Mouse (Mus musculus): ENCODE results near the gene B3galt2. TPM values are rescaled to one million over a fixed set of nuclear protein-coding genes. Genes with fewer than 3 reads are reported as not detected.

B3galt2 gene
- polyA plus RNA-seq (2015; fragmentation: Nextera tagmentation; extraction: Ambion mirVana) = 3.2 and 3.5 TPM in 2 replicates

- peak within 1 kb of the TSS; percentile 95 for H3K27ac ChIP-seq
Measured at GRCm38 (mm10) chr1:143640650-143641407, at the start of gene B3galt2. Gene B3galt2 (plus strand): TSS chr1:143640664.

DNA sequence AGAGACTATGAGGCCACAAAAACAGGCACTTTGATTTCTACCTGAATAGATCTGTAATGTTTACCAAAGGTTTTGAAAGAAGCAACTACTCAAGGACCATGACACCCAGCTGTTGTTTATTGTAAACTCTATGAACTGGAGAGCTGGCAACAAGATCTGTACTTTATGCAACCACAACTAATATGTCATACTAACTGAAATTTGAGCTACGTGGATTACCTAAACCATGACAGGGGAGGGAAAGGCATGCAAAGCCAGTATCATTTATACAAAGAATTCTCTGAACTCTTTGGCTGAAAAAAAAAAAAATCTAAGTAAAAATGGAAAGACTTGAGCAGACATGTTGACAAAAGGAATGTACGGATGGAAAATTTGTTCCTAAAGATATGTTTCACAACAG, 43.6 kb upstream of the B3galt2 start:
- no peak for ATAC-seq
- 92% methylated on average over 2 of the region's 2 CpGs for WGBS
- no peaks in the 10 kb centered on the region for H3K4me1 ChIP-seq

More at GRCm38 (mm10) chr1:143640650-143641407, at the start of gene B3galt2:
- Histone ChIP-seq H3K4me2 (peak within 1 kb of the TSS; percentile 61), H3K27me3 (no peaks in the 10 kb centered on the region), H3K9ac (peak within 1 kb of the TSS; percentile 70), H3K4me1 (peaks cover 13% of the 10 kb centered on the region), H3K9me3 (replicated peaks) (no peaks in the 10 kb centered on the region), H3K36me3 (ENCODE audit: poor library complexity, severe bottlenecking) (peaks cover under 1% of the 10 kb centered on the region; the same call in 1 of the 2 replicates), H3K4me3 (peak within 1 kb of the TSS; percentile 48)
- 19% methylated on average over 15 of the region's 15 CpGs for WGBS
- ATAC-seq = peak; percentile 95

DNA sequence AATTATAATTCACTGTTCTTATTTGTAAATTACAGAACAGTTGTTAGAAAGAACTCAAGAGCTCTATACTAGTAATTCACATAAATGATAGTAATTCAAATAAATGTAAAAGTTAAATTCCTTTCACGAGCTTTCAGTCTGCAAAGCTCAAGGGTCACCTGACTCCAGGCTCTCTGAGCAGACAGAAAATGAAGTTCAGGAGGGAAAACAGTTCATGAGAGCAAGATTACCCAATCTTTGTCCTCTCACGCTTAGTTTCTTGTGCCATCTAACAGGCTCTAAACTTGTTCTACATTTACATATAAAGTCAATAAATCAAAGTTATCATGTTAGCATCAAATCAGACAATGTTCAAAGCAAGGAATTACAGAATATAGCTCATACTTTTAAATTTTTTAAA, 31.6 kb upstream of the B3galt2 start:
- no peak overlapping the region for H3K9ac ChIP-seq
- no peak overlapping the region for H3K27ac ChIP-seq
- no peak overlapping the region for H3K4me2 ChIP-seq
- no peaks in the 10 kb centered on the region for H3K4me1 ChIP-seq
- 83% methylated on average over 2 of the region's 2 CpGs for WGBS
- H3K9me3 ChIP-seq (replicated peaks) = no peaks in the 10 kb centered on the region
- H3K27me3 ChIP-seq = no peaks in the 10 kb centered on the region
- no peak for ATAC-seq
- H3K4me3 ChIP-seq = no peak overlapping the region
- peaks cover 17% of the 10 kb centered on the region for H3K36me3 ChIP-seq (ENCODE audit: poor library complexity, severe bottlenecking)

More for the DNA sequence above, 43.6 kb upstream of the B3galt2 start:
- no peaks in the 10 kb centered on the region for H3K27me3 ChIP-seq
- no peak overlapping the region for H3K9ac ChIP-seq
- H3K36me3 ChIP-seq (ENCODE audit: poor library complexity, severe bottlenecking) = no peaks in the 10 kb centered on the region
- no peak overlapping the region for H3K27ac ChIP-seq
- H3K4me2 ChIP-seq = no peak overlapping the region
- no peaks in the 10 kb centered on the region for H3K9me3 ChIP-seq (replicated peaks)
- no peak overlapping the region for H3K4me3 ChIP-seq

GRCm38 (mm10) chr1:143612901-143613300, 27.6 kb upstream of the B3galt2 start:
- H3K4me2 ChIP-seq = no peak overlapping the region
- H3K9me3 ChIP-seq (replicated peaks) = no peaks in the 10 kb centered on the region
- H3K4me3 ChIP-seq = no peak overlapping the region
- 94% methylated on average over 2 of the region's 2 CpGs for WGBS
- peaks cover 30% of the 10 kb centered on the region for H3K36me3 ChIP-seq (ENCODE audit: poor library complexity, severe bottlenecking)
- no peaks in the 10 kb centered on the region for H3K4me1 ChIP-seq
- no peak for ATAC-seq
- H3K27ac ChIP-seq = no peak overlapping the region
- H3K9ac ChIP-seq = no peak overlapping the region
- H3K27me3 ChIP-seq = no peaks in the 10 kb centered on the region

DNA sequence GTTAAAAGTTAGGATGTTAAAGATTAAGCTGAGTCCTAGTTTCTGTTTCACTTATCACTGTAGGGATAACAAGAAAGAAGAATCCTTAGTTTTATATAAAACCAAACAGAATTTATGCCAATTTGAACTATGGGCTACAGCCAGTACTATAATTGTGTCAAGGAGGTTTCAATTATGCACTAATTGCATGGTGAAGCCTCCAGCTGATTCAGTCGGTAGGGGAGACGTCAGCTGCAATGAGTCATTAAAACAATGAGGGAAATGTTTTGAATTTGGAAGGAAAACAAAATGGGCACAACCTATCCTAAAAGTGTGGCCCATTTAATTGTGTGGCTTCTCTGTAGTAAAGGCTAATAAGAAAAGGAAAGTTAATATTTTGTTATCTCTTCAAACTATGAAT, 20.7 kb upstream of the B3galt2 start:
- Histone ChIP-seq H3K27me3 (no peaks in the 10 kb centered on the region), H3K27ac (no peak overlapping the region), H3K4me1 (0 out of 2 replicates have a peak, but pooled peaks cover 2% of the 10 kb centered on the region), H3K9me3 (replicated peaks) (no peaks in the 10 kb centered on the region), H3K4me3 (no peak overlapping the region), H3K9ac (no peak overlapping the region), H3K36me3 (ENCODE audit: poor library complexity, severe bottlenecking) (peaks cover 21% of the 10 kb centered on the region), H3K4me2 (no peak overlapping the region)
- WGBS = 9% methylated on average over 2 of the region's 2 CpGs
- peak; percentile 58; the same call in 1 of the 2 replicates for ATAC-seq

- no peak overlapping the region for H3K27ac ChIP-seq
- peaks cover 32% of the 10 kb centered on the region for H3K36me3 ChIP-seq (ENCODE audit: poor library complexity, severe bottlenecking)
- ATAC-seq = no peak
- H3K9me3 ChIP-seq (replicated peaks) = no peaks in the 10 kb centered on the region
- 0 out of 2 replicates have a peak, but pooled peaks cover 2% of the 10 kb centered on the region for H3K4me1 ChIP-seq
- H3K27me3 ChIP-seq = no peaks in the 10 kb centered on the region
- no peak overlapping the region for H3K4me2 ChIP-seq
- no peak overlapping the region for H3K9ac ChIP-seq
- no peak overlapping the region for H3K4me3 ChIP-seq
Measured at GRCm38 (mm10) chr1:143621930-143622329, 18.5 kb upstream of the B3galt2 start.

- 96% methylated on average over 1 of the region's 1 CpGs for WGBS
- no peak overlapping the region for H3K4me3 ChIP-seq
Measured at GRCm38 (mm10) chr1:143622634-143623033, 17.8 kb upstream of the B3galt2 start.

DNA sequence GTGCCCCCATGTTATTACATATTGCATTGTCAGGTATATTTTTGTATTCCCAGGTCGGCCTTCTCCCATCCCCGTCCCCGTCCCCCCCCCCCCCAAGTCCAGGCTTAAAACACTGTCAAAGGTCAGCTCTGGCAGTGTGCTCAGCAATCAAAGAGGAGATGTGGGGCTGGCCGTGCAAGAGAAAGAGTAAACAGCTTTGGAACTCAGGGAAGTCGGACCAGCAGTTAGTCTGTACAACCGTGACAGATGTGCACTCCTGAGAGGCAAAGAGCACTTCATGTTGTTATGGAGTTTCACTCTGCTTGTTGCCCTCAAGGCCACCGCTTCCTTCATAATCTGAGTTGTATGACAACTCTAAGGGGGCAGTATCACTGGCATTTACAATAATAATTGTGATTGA, 9.1 kb upstream of the B3galt2 start:
- H3K27me3 ChIP-seq = no peaks in the 10 kb centered on the region
- H3K9ac ChIP-seq = no peak overlapping the region
- no peaks in the 10 kb centered on the region for H3K4me1 ChIP-seq
- H3K36me3 ChIP-seq (ENCODE audit: poor library complexity, severe bottlenecking) = peaks cover 9% of the 10 kb centered on the region
- no peak for ATAC-seq
- H3K27ac ChIP-seq = no peak overlapping the region
- no peaks in the 10 kb centered on the region for H3K9me3 ChIP-seq (replicated peaks)
- no peak overlapping the region for H3K4me2 ChIP-seq
- no peak overlapping the region for H3K4me3 ChIP-seq
- 79% methylated on average over 7 of the region's 7 CpGs for WGBS

More at GRCm38 (mm10) chr1:143622634-143623033, 17.8 kb upstream of the B3galt2 start:
- no peak for ATAC-seq
- Histone ChIP-seq H3K36me3 (ENCODE audit: poor library complexity, severe bottlenecking) (peaks cover 32% of the 10 kb centered on the region), H3K4me2 (no peak overlapping the region), H3K4me1 (0 out of 2 replicates have a peak, but pooled peaks cover 2% of the 10 kb centered on the region), H3K27me3 (no peaks in the 10 kb centered on the region), H3K9me3 (replicated peaks) (no peaks in the 10 kb centered on the region), H3K27ac (no peak overlapping the region), H3K9ac (no peak overlapping the region)

- no peak for ATAC-seq
- Histone ChIP-seq H3K4me1 (no peaks in the 10 kb centered on the region), H3K27me3 (no peaks in the 10 kb centered on the region), H3K9ac (no peak overlapping the region), H3K9me3 (replicated peaks) (no peaks in the 10 kb centered on the region), H3K36me3 (ENCODE audit: poor library complexity, severe bottlenecking) (no peaks in the 10 kb centered on the region), H3K4me2 (no peak overlapping the region), H3K27ac (no peak overlapping the region), H3K4me3 (no peak overlapping the region)
- 82% methylated on average over 1 of the region's 1 CpGs for WGBS
Measured at GRCm38 (mm10) chr1:143632361-143632760, 8.1 kb upstream of the B3galt2 start.

DNA sequence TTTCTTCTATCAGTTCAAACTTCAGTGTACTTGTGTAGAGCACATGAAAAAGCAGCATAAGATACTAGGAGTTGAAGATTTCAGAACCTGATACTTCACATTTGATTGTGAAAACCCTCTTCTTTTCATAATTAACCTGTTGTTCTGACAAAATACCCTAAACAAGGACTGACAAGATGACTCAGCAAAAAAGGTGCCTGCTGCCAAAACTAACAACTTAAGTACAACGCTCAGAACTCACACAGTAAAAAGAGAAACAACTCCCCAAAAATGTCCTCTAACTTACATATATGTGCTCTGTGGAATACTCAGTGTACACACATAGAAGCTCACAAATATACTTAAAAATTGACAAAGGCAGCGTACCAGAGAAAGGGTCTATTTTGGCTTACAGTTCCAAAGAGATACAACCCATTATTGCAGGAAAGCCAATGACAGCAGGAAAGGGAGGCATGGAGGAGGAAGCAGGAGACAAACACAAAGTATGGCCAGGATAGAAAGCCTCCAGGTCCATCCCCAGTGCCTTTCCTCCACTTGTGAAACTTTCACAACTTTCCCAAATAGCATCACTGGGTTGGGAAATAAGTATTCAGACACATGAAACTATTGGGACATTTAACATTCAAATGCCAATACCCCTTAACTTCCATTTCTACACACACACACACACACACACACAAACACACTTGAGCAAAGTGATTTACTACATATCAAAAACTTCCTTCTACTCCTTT, 7.4 kb upstream of the B3galt2 start:
- Histone ChIP-seq H3K4me3 (no peak overlapping the region), H3K27ac (no peak overlapping the region), H3K9ac (no peak overlapping the region), H3K9me3 (replicated peaks) (no peaks in the 10 kb centered on the region), H3K4me1 (no peaks in the 10 kb centered on the region), H3K4me2 (no peak overlapping the region), H3K27me3 (no peaks in the 10 kb centered on the region), H3K36me3 (ENCODE audit: poor library complexity, severe bottlenecking) (no peaks in the 10 kb centered on the region)
- 93% methylated on average over 2 of the region's 2 CpGs for WGBS
- no peak for ATAC-seq

DNA sequence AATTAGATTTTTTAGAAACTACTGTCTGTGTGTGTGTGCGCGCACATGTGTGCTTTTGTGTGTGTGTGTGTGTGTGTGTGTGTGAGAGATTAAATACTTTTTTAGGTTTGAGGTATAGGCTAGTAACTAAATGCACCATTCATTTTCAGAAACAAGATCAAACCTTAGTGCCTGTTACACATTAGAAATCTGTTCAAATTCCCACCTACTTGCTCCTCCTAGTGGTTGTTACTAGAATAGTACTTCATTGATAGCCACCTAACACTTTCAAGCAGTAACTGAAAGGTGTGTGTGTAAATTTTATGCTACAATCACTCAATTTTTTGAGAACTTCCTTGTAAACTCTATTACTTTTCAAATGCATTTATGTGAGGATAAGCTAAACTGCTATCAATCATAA, 3.8 kb downstream of the B3galt2 start:
- no peak overlapping the region for H3K27ac ChIP-seq
- WGBS = 94% methylated on average over 2 of the region's 2 CpGs
- H3K27me3 ChIP-seq = no peaks in the 10 kb centered on the region
- peaks cover 4% of the 10 kb centered on the region for H3K36me3 ChIP-seq (ENCODE audit: poor library complexity, severe bottlenecking)
- peak overlapping the region; percentile 37 for H3K4me2 ChIP-seq
- peak overlapping the region; percentile 17; the same call in 1 of the 2 replicates for H3K4me3 ChIP-seq
- no peak overlapping the region for H3K9ac ChIP-seq
- ATAC-seq = peak; percentile 48
- peaks cover 19% of the 10 kb centered on the region for H3K4me1 ChIP-seq
- H3K9me3 ChIP-seq (replicated peaks) = no peaks in the 10 kb centered on the region

DNA sequence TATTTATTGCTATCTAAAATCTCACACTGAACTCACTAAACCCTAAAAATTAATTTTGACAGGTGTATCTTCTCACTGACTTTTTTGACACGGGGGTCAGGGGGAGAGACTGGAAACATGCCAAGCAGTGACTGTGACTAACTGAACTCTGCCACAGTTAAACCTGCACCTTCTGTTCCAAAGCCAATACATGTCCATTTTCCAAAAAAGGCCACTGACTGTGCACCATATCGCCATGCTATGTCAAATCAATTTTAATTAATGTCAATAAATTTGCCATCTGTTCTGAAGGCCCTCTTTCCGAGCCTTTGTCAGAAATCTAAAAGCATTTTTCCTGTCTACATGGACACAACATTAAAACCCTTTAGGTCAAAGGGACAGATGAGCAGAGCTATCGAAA, 4.9 kb downstream of the B3galt2 start:
- H3K4me2 ChIP-seq = 0 out of 2 replicates have a peak overlapping the region, but pooled peaks have one; percentile 6
- no peaks in the 10 kb centered on the region for H3K27me3 ChIP-seq
- WGBS = 71% methylated on average over 4 of the region's 4 CpGs
- H3K27ac ChIP-seq = no peak overlapping the region
- ATAC-seq = no peak
- H3K36me3 ChIP-seq (ENCODE audit: poor library complexity, severe bottlenecking) = peaks cover 4% of the 10 kb centered on the region
- no peak overlapping the region for H3K4me3 ChIP-seq
- H3K9me3 ChIP-seq (replicated peaks) = no peaks in the 10 kb centered on the region
- H3K4me1 ChIP-seq = peaks cover 16% of the 10 kb centered on the region
- no peak overlapping the region for H3K9ac ChIP-seq

All from forebrain, embryonic 13.5 days (tissue).